Mouse (Mus musculus) right cerebral cortex, postnatal 10 days (tissue): Measurements from ENCODE around the gene Aida.
A peak's percentile ranks its signal among the peaks of the same experiment; 100 is the strongest.
"Not testable (repeated sequence)": the region's sequence is repeated elsewhere in the genome, so short reads cannot be mapped to it uniquely, and the experiment has no call there.

ENCODE experiments used
- DNase-seq, 2 experiments: peaks; one replicate each; pipeline ENCODE4 v3.0.0; 2021; ENCODE audit warnings: low spot score in 2 of 2

Aida gene

DNA sequence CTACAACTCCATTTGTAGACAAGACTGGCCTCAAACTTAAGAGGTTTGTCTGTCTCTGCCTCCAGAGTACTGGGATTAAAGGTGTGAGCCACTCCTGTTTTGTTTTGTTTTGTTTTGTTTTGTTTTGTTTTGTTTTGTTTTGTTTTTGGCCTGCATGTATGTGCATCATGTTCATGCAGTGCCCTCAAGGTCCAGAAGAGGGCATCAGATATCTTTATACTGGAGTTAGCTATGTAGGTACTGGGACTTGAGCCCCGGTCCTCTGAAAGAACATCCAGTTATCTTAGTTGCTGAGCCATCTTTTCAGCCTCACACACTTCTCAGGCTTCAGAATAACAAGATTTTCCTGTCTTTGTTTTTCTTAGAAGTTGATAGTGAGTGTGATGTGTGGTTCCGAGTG, 19.4 kb downstream of the Aida start:
- DNase-seq: no peak

GRCm38 (mm10) chr1:183320708-183321107, 24.3 kb downstream of the Aida start:
- DNase-seq: no peak

DNA sequence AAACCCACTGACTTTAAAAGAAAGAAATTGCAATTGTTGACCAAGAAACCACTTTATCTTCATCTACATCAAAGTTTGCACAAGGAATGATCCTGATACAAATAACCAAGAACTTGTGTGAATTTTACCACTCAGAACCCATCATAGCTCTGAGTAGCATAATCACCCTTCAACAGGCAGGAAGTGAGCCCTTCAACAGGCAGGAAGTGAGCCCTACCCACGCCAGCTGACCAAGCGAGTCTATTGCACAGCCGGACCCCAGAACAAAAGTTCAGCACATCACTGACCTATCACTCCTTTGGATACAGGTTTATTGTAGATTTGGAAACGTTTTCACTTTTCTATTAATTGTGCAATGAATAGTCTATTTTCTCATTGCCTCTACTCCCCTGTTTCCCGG, 26.1 kb downstream of the Aida start:
- DNase-seq: not testable (repeated sequence)

DNA sequence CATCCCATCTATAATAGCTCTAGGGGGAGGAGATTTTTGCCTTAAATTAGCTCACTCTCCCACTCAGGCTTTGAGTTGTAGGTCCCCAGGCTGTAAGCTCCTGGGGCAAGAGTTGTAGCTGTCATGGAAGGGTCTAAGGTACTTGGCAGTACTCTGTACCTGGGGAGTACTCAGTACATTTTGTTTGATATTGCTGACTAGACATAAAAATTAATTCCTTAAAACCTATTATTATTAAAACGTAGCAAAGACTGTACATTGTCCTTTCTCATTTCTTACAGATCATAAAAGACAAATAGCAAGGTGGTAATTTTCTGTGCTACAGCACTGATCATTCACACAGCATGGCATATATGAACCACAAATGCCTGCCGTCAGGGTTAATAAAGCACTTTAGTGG, 27.5 kb downstream of the Aida start:
- DNase-seq: no peak

DNA sequence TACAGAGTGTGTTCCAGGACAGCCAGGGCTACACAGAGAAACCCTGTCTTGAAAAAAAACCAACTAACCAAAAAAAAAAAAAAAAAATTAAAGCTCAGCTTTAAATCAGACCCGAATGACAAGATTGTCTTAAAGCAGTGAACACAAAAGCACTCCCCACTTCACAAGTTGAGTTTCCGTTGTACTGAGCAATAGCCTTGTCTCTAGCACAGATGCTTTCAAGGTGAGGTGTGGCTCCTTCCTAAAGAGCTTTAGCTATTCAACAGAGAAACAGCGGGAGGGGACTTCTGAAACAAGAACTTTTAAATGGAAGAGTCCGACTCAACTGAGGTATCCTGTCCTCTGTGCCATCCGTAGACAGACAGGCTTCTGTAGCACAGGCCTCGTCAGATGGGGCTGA, 28.0 kb downstream of the Aida start:
- DNase-seq: no peak

GRCm38 (mm10) chr1:183327171-183327570, 30.8 kb downstream of the Aida start:
- DNase-seq: no peak

DNA sequence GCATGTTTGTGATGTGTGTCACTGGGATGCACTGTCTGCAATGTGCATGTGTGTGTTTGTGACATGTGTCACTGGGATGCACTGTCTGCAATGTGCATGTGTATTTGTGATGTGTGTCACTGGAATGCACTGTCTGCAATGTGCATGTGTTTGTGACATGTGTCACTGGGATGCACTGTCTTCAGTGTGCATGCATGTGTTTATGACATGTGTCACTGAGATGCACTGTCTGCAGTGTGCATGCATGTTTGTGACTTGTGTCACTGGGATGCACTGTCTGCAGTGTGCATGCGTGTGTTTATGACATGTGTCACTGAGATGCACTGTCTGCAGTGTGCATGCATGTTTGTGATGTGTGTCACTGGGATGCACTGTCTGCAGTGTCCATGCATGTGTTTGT, 46.5 kb downstream of the Aida start:
- DNase-seq: not testable (repeated sequence)

DNA sequence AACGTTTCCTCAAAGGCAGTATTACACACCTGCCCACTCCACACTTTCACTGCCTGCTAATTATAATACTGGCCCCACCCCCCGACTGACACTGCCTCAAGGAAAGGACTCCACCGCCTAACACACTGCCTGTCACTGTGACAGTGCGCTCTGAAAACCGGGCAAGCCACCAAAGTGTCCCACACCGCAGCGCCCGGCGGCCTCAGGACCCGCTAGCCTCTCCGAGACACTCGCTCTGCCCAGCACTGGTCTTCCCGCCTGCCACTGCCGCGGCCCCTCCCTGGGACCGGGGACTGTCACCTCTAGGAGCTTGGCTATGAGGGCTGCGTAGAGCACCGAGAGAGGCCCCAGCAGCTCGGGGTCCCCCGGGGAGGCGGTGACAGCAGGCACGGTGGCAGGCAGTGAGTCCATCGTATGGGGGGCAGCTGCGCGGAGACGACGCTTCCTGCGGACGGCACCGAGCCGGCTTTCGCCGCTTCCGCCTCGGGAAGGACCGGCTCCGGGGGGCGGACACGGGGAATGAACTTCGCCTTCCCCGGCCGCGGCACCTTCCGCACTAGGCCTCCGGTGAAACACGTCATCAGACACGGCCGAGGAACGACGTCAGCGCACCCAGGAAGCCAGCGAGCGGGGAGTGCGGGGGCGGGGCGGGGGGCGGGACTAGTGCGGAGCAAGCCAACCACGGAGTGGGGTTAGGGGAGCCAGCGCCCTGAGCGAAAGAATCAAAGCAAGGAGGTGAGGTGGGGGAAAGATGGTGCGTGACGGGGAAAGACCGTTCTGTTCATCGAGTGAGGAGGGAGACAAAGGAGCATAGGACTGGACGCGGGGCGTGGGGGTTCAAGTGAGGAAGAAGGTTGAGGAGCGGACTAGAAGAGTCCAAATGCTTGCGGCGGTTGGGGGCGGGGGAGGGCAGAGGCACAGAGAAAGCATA, 48.8 kb downstream of the Aida start:
- peak; percentile 93 to 94 for DNase-seq

DNA sequence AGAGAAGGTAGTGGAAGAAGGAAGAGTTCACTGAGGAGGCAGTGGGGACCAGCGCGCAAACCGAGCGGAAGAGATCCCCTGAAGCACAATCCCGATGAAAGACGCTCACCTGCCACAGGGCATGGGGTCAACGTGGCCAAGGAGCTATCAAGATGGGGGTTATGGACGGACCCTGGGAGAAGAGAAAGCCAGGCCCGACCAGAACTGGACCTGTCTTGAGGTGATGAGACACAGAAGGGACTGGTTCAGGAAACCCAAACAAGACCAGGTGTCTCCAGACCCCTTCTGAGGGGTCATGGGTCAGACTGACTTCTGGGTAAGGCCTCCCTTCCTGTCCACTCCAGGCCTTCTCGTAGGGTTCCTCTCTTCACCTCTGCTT, 49.4 kb downstream of the Aida start:
- DNase-seq: no peak

DNA sequence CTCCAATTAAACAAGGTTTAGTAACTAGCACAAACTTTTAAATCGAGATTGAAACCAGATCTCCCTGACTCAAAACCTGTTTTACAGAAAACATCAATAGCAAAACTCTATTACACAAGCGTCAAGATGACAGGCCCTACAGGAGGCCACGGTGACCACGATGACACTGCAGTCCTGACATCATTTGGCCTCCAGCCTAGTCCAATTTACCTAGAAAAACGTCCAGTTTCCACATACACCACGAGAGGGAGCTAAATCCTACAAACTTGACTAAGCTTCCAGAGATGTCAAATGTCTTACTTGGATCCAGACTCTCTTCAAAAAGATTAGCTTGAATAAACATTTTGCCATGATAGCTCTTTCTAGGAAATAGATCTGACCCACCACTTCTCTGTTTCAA, 53.5 kb downstream of the Aida start:
- DNase-seq: peak; percentile 47 to 60

- DNase-seq: no peak
Observed at GRCm38 (mm10) chr1:183358901-183359300, 62.5 kb downstream of the Aida start.

DNA sequence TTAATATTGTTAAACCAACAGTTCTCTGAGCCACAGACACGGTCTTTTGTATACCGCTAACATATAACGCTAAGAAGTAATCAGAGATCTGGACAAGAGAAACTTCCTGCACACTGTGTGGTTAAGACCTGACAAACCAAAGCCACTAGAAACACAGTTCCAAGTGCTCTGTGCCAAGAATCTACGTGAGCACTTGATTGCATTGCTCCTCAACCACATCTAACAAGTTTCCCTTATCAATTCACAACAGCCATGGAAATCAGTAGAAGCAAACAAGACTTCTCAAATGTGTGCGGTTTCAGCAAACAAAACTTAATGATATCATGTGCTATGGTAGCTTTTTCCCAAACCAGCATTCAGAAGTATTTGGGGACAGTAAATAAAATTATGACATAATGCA, 65.9 kb downstream of the Aida start:
- DNase-seq: no peak

GRCm38 (mm10) chr1:183362729-183363576, 66.6 kb downstream of the Aida start:
- no peak for DNase-seq

DNA sequence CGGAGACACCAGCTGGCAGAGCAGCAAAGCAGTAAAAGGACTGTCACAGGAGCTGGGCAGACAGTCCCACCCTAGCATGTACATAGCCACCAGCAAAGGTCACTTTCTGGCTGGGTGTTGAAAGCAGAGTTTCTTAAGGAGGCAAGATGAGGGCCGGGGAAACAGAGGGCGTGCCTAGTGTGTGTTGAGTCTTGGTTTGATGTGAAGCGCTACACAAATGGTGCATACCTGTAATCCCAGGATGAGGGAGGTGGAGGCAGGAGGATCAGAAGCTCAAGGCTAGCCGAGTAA, 67.1 kb downstream of the Aida start:
- DNase-seq: no peak

DNA sequence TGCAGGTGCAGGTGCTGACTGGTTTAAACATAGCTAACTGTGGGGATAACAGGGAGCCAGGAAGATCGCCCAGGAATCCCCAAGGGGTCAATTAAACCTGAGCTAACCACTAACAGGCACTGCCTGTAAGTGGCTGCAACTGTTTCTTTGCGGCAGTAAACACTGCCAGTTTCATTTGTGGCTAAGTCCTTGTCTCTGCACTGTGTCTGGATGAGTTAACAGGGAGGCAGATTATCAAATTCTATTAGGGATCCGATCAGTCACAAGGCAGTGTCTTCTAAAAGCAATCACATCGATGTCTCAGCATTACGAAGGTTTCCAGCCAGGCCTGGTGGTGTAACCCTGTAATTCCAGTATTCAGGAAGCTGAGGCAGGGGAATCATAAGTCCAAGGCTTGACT, 70.0 kb downstream of the Aida start:
- DNase-seq: no peak

DNA sequence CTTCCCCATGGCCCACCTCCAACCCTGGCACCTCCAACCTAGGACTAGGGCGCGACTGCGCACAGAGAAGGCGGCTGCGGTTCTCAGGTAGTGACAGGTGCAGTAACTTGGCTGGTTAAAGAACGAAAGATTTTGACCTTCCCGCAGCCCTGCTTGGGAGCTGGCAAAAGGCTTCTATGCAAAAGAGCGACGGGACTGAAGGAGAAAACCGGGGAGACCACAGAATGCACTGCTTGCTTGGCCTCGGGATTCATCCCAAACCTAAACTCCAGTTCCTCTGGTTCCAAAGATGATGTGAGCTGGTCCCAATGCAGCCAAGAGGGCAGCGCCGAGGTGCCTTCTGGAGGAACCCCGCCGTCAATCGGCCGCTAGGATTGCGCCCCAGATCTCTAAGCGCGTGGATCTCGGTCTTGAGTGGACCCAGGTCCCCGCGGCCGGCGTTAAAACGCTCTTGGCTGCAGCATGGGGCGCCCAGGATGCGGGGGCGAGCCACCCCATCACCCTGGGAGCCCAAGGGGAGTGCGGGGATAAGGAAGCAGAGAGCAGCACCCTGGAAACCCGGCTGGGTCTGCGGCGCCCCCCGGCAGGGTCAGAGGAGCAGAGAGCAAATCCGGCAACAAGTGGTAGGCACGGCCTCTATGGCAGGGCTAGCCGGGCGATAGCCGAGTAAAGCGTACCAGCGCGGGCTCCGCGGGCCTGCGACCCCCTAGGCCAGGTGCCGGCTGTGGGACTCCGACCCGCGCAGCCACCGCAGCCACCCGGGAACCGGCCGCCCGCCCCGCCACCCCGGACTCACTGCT, 72.4 kb downstream of the Aida start:
- no peak for DNase-seq

GRCm38 (mm10) chr1:183369427-183370014, 73.1 kb downstream of the Aida start, which contains the start of gene Mia3:
TSS of gene Mia3 (minus strand) at chr1:183369553.
- DNase-seq: peak; percentile 99

DNA sequence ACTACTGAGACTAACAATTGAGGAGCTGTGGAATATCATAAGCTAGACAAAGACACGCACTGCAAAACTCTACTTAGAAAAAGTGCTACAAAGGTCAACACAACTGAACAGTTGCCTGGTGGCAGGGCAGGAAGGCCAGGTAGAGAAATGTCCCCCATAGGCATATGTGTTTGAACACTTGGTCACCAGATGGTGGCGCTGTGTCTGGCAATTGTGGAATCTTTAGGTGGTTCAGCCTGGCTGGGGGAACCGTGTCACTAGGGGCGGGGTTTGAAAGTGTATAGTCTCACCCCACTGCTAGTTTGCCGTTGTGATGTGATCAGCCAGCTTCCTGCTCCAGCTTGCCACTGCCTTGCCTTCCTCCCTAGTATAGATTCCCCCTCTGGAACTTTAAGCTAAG, 78.3 kb downstream of the Aida start:
- no peak for DNase-seq
